Mouse (Mus musculus) liver, embryonic 11.5 days (tissue): ENCODE measurements around the gene Arih2. TPM values are rescaled to one million over a fixed set of nuclear protein-coding genes. Genes with fewer than 3 reads are reported as not detected.
"Not testable (repeated sequence)": the region's sequence is repeated elsewhere in the genome, so short reads cannot be mapped to it uniquely, and the experiment has no call there.

Experiments used
- ATAC-seq: fragments of 200-750 bp; cut with Nextera tagmentation; replicated peaks from 2 replicates; pipeline ENCODE4 v1.8.0; 2017; ENCODE audit warnings: moderate number of reproducible peaks, mild to moderate bottlenecking, moderate TSS enrichment, moderate library complexity; ENCODE audit not compliant: low FRiP score
- DNase-seq: peaks from one replicate; pipeline ENCODE4 v3.0.0-alpha.2; 2017; ENCODE audit warnings: low spot score
- H3K27ac ChIP-seq: fragments of 300-500 bp; sonication (generic); 2 replicates; pipeline ENCODE4 v1.5.1; 2014; ENCODE audit warnings: mild to moderate bottlenecking, low read depth, low read length, control low read depth
- H3K27me3 ChIP-seq: fragments of 300-500 bp; sonication (generic); replicated peaks from 2 replicates; pipeline ENCODE4 v1.6.1; 2014; ENCODE audit warnings: low read length, mixed read lengths; ENCODE audit not compliant: control insufficient read depth, insufficient read depth
- H3K36me3 ChIP-seq: fragments of 300-500 bp; sonication (generic); 2 replicates; pipeline ENCODE4 v1.6.1; 2014; ENCODE audit warnings: mild to moderate bottlenecking, low read length, moderate library complexity, mixed read lengths; ENCODE audit not compliant: control insufficient read depth, insufficient read depth
- H3K4me1 ChIP-seq: fragments of 300-500 bp; sonication (generic); replicated peaks from 2 replicates; pipeline ENCODE4 v1.6.1; 2014; ENCODE audit warnings: low read length, mixed read lengths; ENCODE audit not compliant: control insufficient read depth, insufficient read depth
- H3K4me2 ChIP-seq: fragments of 300-500 bp; sonication (generic); 2 replicates; pipeline ENCODE4 v1.6.1; 2014; ENCODE audit warnings: mild to moderate bottlenecking, control low read depth, moderate library complexity
- H3K4me3 ChIP-seq: fragments of 300-500 bp; sonication (generic); 2 replicates; pipeline ENCODE4 v1.5.1; 2014; ENCODE audit warnings: low read depth, low read length, control low read depth
- H3K9ac ChIP-seq: fragments of 300-500 bp; sonication (generic); 2 replicates; pipeline ENCODE4 v1.6.1; 2014; ENCODE audit warnings: low read depth, low read length, control low read depth
- H3K9me3 ChIP-seq: fragments of 300-500 bp; sonication (generic); 2 replicates; pipeline ENCODE4 v1.6.1; 2016; ENCODE audit warnings: low read length, inconsistent platforms, mixed read lengths; ENCODE audit not compliant: control insufficient read depth
- WGBS: fragments of 180-500 bp; shearing (Covaris S2); extraction: QIAGEN DNeasy Blood & Tissue Kit; methylation state at CpG from one replicate; pipeline ENCODE4 v1.1.7; 2014; 5-methylcytosine and 5-hydroxymethylcytosine counted together
- polyA plus RNA-seq: library from polyadenylated mRNA; unstranded; fragments of >200 nt; fragmentation: Nextera tagmentation; extraction: Ambion mirVana; gene quantifications from 2 replicates; pipeline ENCODE4 v1.2.1, GENCODE M21; 2014

The Arih2 gene
- polyA plus RNA-seq, 1 experiment from 2014 or later: 47.7 TPM

GRCm38 (mm10) chr9:108661677-108662612, 12.8 kb upstream of the Arih2 start, which contains the start of gene Slc25a20:
Slc25a20 (plus strand) TSS chr9:108662088.
- no peaks in the 10 kb centered on the region for H3K36me3 ChIP-seq
- ATAC-seq (peak; percentile 95), DNase-seq (peak; percentile 81)
- H3K4me2 ChIP-seq: peak within 1 kb of the TSS; percentile 71
- no peaks in the 10 kb centered on the region for H3K9me3 ChIP-seq
- H3K9ac ChIP-seq: peak within 1 kb of the TSS; percentile 76
- H3K27ac ChIP-seq: no peak within 1 kb of the TSS; the same call in 1 of the 2 replicates
- peaks cover 6% of the 10 kb centered on the region; the same call in 1 of the 2 replicates for H3K4me1 ChIP-seq
- H3K4me3 ChIP-seq: peak within 1 kb of the TSS; percentile 78
- H3K27me3 ChIP-seq: no peaks in the 10 kb centered on the region
- 3% methylated on average over 37 of the region's 37 CpGs for WGBS

GRCm38 (mm10) chr9:108655865-108656264, 6.7 kb upstream of the Arih2 start:
- not testable (repeated sequence) for H3K4me1 ChIP-seq, H3K4me3 ChIP-seq, H3K36me3 ChIP-seq, H3K9ac ChIP-seq, H3K4me2 ChIP-seq, DNase-seq, ATAC-seq, H3K27me3 ChIP-seq, H3K27ac ChIP-seq, H3K9me3 ChIP-seq
- 72% methylated on average over 7 of the region's 7 CpGs for WGBS

GRCm38 (mm10) chr9:108654566-108655464, 5.6 kb upstream of the Arih2 start:
- H3K27ac ChIP-seq: no peak overlapping the region
- 0 out of 2 replicates have a peak, but pooled peaks have one; percentile 29 for ATAC-seq
- DNase-seq: no peak
- no peaks in the 10 kb centered on the region for H3K27me3 ChIP-seq
- no peak overlapping the region for H3K9ac ChIP-seq
- 73% methylated on average over 10 of the region's 10 CpGs for WGBS
- peaks cover 7% of the 10 kb centered on the region for H3K4me1 ChIP-seq
- no peak overlapping the region for H3K4me3 ChIP-seq
- no peak overlapping the region for H3K4me2 ChIP-seq
- H3K36me3 ChIP-seq: no peaks in the 10 kb centered on the region
- H3K9me3 ChIP-seq: no peaks in the 10 kb centered on the region

- no peaks in the 10 kb centered on the region for H3K36me3 ChIP-seq
- H3K27me3 ChIP-seq: no peaks in the 10 kb centered on the region
- H3K4me3 ChIP-seq: peak overlapping the region; percentile 80
- H3K4me1 ChIP-seq: peaks cover 18% of the 10 kb centered on the region
- peak; percentile 35; the same call in 1 of the 2 replicates for ATAC-seq
- H3K27ac ChIP-seq: peak overlapping the region; percentile 87
- 20% methylated on average over 29 of the region's 29 CpGs for WGBS
- no peak for DNase-seq
- H3K9me3 ChIP-seq: no peaks in the 10 kb centered on the region
- peak overlapping the region; percentile 79 for H3K9ac ChIP-seq
- H3K4me2 ChIP-seq: peak overlapping the region; percentile 91
These were observed 615 bp upstream of the Arih2 start for GRCm38 (mm10) chr9:108649561-108650440.

GRCm38 (mm10) chr9:108648166-108648565, 1.0 kb downstream of the Arih2 start:
- peak overlapping the region; percentile 80 for H3K4me3 ChIP-seq
- DNase-seq (no peak), ATAC-seq (no peak)
- H3K9ac ChIP-seq: peak overlapping the region; percentile 79
- peak overlapping the region; percentile 87 for H3K27ac ChIP-seq
- H3K36me3 ChIP-seq: no peaks in the 10 kb centered on the region
- peaks cover 18% of the 10 kb centered on the region for H3K4me1 ChIP-seq
- H3K27me3 ChIP-seq: no peaks in the 10 kb centered on the region
- 29% methylated on average over 10 of the region's 10 CpGs for WGBS
- H3K4me2 ChIP-seq: peak overlapping the region; percentile 91
- H3K9me3 ChIP-seq: no peaks in the 10 kb centered on the region

GRCm38 (mm10) chr9:108639825-108640224, 9.4 kb downstream of the Arih2 start:
- WGBS: 66% methylated on average over 2 of the region's 2 CpGs
- Histone ChIP-seq H3K36me3 (peaks cover 12% of the 10 kb centered on the region; the same call in 1 of the 2 replicates), H3K9me3 (no peaks in the 10 kb centered on the region)

GRCm38 (mm10) chr9:108635415-108635814, 13.8 kb downstream of the Arih2 start:
- 44% methylated on average over 2 of the region's 2 CpGs for WGBS
- Histone ChIP-seq H3K4me3 (no peak overlapping the region), H3K9ac (no peak overlapping the region), H3K4me2 (no peak overlapping the region), H3K9me3 (no peaks in the 10 kb centered on the region), H3K27me3 (no peaks in the 10 kb centered on the region), H3K4me1 (peaks cover 14% of the 10 kb centered on the region), H3K27ac (no peak overlapping the region), H3K36me3 (peaks cover 4% of the 10 kb centered on the region; the same call in 1 of the 2 replicates)
- no peak; the same call in 1 of the 2 replicates for ATAC-seq
- no peak for DNase-seq

More at GRCm38 (mm10) chr9:108639825-108640224, 9.4 kb downstream of the Arih2 start:
- H3K9ac ChIP-seq: no peak overlapping the region
- ATAC-seq: no peak
- DNase-seq: no peak
- no peak overlapping the region for H3K4me3 ChIP-seq
- H3K27me3 ChIP-seq: no peaks in the 10 kb centered on the region
- no peak overlapping the region for H3K4me2 ChIP-seq
- peaks cover 5% of the 10 kb centered on the region for H3K4me1 ChIP-seq
- H3K27ac ChIP-seq: no peak overlapping the region
